In the genomic region with DNA sequence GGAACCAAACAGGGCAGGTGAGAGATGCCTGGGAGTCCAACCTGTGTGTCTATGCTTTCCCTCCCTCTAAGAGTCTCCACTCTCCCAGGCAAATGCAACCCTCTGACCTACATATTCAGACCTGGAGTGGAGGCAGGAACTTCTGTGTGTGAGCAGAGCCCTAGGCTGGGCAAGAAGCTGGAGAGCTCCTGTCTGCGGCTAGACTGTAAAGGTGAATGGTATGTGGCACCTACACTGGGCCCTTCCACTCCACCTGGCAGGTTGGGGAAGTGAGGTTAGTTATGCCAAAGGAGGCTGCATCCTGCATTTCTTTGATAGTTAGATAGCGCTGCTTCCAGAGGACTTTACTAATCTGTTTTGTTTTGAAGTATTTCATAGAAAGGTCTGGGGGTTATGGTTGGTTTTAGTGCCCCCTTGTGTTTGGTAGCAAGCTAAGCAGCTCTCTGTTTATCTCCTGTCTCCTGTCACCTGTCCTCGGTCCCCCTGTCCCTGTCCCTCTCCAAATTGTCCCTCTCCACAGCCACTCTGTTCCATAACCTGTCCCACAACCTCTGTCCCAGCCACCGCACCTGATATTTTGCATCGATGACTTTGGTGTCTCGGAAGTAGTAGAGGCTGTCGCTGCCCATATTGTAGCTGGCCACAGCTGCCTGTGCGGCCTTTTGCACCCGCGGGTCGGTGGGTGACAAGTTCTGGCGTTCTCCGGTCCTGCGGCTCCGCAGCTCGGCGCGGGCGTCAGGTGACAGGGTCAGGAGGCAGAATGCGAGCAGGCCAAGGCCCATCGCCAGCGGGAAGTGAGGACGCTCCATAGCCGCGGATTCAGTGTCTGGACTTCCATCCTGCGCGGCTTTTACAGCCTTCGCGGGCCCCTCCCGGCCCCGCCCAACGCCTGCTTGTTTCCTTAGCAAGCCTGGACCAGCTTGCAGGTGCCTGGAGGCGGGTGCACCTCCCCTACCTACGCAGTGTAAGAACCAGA, we compare ENCODE assay signal across 8 mouse cellular contexts. TPM values are rescaled to one million over a fixed set of nuclear protein-coding genes. Genes with fewer than 3 reads are reported as not detected.
DNase-seq lines count a peak whose midpoint lies in the region; ATAC-seq lines count a peak whose summit lies in the region.

No protein-coding gene starts in this region.

- intact Hi-C loops in heart, postnatal 10 days (cut with DNase I), result loop anchor here (1.0 to 5.0 kb wide), 3 partner anchors 11 to 157 kb away; no protein-coding TSS in a partner anchor

- H3K4me2 ChIP-seq in embryonic facial prominence, embryonic 14.5 days (ENCODE audit: low read depth, low read length), result peak overlapping the region; percentile 68

- H3K4me1 ChIP-seq in embryonic facial prominence, embryonic 14.5 days (ENCODE audit: control insufficient read depth, insufficient read depth, low read length), result 0 out of 2 replicates have a peak, but pooled peaks cover 4% of the 10 kb centered on the region
- peaks cover 9% of the 10 kb centered on the region for H3K4me1 ChIP-seq in midbrain, embryonic 10.5 days

- H3K4me3 ChIP-seq in embryonic facial prominence, embryonic 14.5 days (ENCODE audit: low read depth, low read length), result peak overlapping the region; percentile 38
- H3K4me3 ChIP-seq in midbrain, embryonic 10.5 days, result peak overlapping the region; percentile 55

- WGBS in embryonic facial prominence, embryonic 14.5 days, result 5% methylated on average over 25 of the region's 34 CpGs
- WGBS in large intestine, adult 2 months, result 5% methylated on average over 34 of the region's 34 CpGs
- WGBS in midbrain, embryonic 10.5 days, result 6% methylated on average over 34 of the region's 34 CpGs

- ATAC-seq in embryonic facial prominence, embryonic 14.5 days (ENCODE audit: low read depth), result peak; percentile 41

- no peak overlapping the region for H3K27ac ChIP-seq in embryonic facial prominence, embryonic 14.5 days (replicated peaks; ENCODE audit: low read depth, low read length)
- H3K27ac ChIP-seq in midbrain, embryonic 10.5 days (replicated peaks), result peak overlapping the region; percentile 72

- H3K9ac ChIP-seq in embryonic facial prominence, embryonic 14.5 days (ENCODE audit: low read depth, low read length), result peak overlapping the region; percentile 62

- H3K27me3 ChIP-seq in embryonic facial prominence, embryonic 14.5 days (replicated peaks; ENCODE audit: control insufficient read depth, insufficient read depth, low read length), result no peaks in the 10 kb centered on the region
- peaks cover 19% of the 10 kb centered on the region for H3K27me3 ChIP-seq in midbrain, embryonic 10.5 days (ENCODE audit: low read depth, poor library complexity, severe bottlenecking)
- H3K27me3 ChIP-seq in splenic B cell, adult 2 months (ENCODE audit: control insufficient read depth, insufficient read depth, low read length, poor library complexity, severe bottlenecking), result no peaks in the 10 kb centered on the region; the same call in 1 of the 2 replicates

- no peaks in the 10 kb centered on the region for H3K36me3 ChIP-seq in embryonic facial prominence, embryonic 14.5 days (ENCODE audit: control insufficient read depth, insufficient read depth, low read length)
- H3K36me3 ChIP-seq in midbrain, embryonic 10.5 days, result no peaks in the 10 kb centered on the region
- H3K36me3 ChIP-seq in splenic B cell, adult 2 months (ENCODE audit: control insufficient read depth, insufficient read depth, low read length, poor library complexity, severe bottlenecking), result no peaks in the 10 kb centered on the region

- peak; percentile 10 to 34 for DNase-seq in layer of hippocampus, postnatal 25 days (ENCODE audit: extremely low spot score in 1 of 2, low spot score in 1 of 2)
- DNase-seq in layer of hippocampus, adult 9-11 months, result no peak
- DNase-seq in adipocyte (ENCODE audit: low spot score), result peak; percentile 28
- DNase-seq in embryonic facial prominence, embryonic 14.5 days (ENCODE audit: low spot score), result peak; percentile 63
- peak; percentile 35 to 46 for DNase-seq in heart, postnatal 10 days
- peak; percentile 35 for DNase-seq in large intestine, adult 2 months (ENCODE audit: low read depth, low spot score)
- peak; percentile 31 for DNase-seq in midbrain, embryonic 10.5 days (ENCODE audit: low spot score)
- peak; percentile 57 for DNase-seq in splenic B cell, adult 2 months (ENCODE audit: low read depth, low spot score)

- H3K9me3 ChIP-seq in embryonic facial prominence, embryonic 14.5 days (ENCODE audit: control insufficient read depth, low read length), result no peaks in the 10 kb centered on the region
- no peaks in the 10 kb centered on the region for H3K9me3 ChIP-seq in midbrain, embryonic 10.5 days (replicated peaks)

RNA-seq across cellular contexts. Expression of a gene that starts 0.6 kb away (rescaled TPM):
- 1 to 10 TPM; 6.1 to 6.7 TPM for total RNA-seq in layer of hippocampus, postnatal 25 days (2021)
- 7.5 and 9.2 TPM in 2 replicates for polyA plus RNA-seq in embryonic facial prominence, embryonic 14.5 days (2014; fragmentation: Nextera tagmentation; extraction: Ambion mirVana)
- total RNA-seq in heart, postnatal 10 days (2021), result 1 to 10 TPM; 2.6 to 3.1 TPM
- 287 and 392 TPM in 2 replicates for polyA plus RNA-seq in large intestine, adult 2 months (2012; rRNA removed)
- polyA plus RNA-seq in midbrain, embryonic 10.5 days (2016; fragmentation: Nextera tagmentation; extraction: Ambion mirVana), result 0.67 TPM in 1 of 2 replicates, not detected in the other

RNA-seq across cellular contexts. Expression of a gene that starts 13.3 kb away (rescaled TPM):
- total RNA-seq in layer of hippocampus, postnatal 25 days (2021), result not detected
- polyA plus RNA-seq in embryonic facial prominence, embryonic 14.5 days (2014; fragmentation: Nextera tagmentation; extraction: Ambion mirVana), result not detected in 2 replicates
- not detected for total RNA-seq in heart, postnatal 10 days (2021)
- not detected in 2 replicates for polyA plus RNA-seq in large intestine, adult 2 months (2012; rRNA removed)
- not detected in 2 replicates for polyA plus RNA-seq in midbrain, embryonic 10.5 days (2016; fragmentation: Nextera tagmentation; extraction: Ambion mirVana)

RNA-seq across cellular contexts. Expression of a gene that starts 17.7 kb away (rescaled TPM):
- total RNA-seq in layer of hippocampus, postnatal 25 days (2021), result 10 to 100 TPM; 19.5 to 23.7 TPM
- polyA plus RNA-seq in embryonic facial prominence, embryonic 14.5 days (2014; fragmentation: Nextera tagmentation; extraction: Ambion mirVana), result 35.0 and 35.7 TPM in 2 replicates
- 10 to 100 TPM; 26.4 to 28.8 TPM for total RNA-seq in heart, postnatal 10 days (2021)
- polyA plus RNA-seq in large intestine, adult 2 months (2012; rRNA removed), result 26.9 and 35.5 TPM in 2 replicates
- 86.9 and 89.4 TPM in 2 replicates for polyA plus RNA-seq in midbrain, embryonic 10.5 days (2016; fragmentation: Nextera tagmentation; extraction: Ambion mirVana)

RNA-seq across cellular contexts. Expression of a gene that starts 18.2 kb away (rescaled TPM):
- total RNA-seq in layer of hippocampus, postnatal 25 days (2021), result 10 to 100 TPM; 85.3 to 93.2 TPM
- polyA plus RNA-seq in embryonic facial prominence, embryonic 14.5 days (2014; fragmentation: Nextera tagmentation; extraction: Ambion mirVana), result 375 and 387 TPM in 2 replicates
- total RNA-seq in heart, postnatal 10 days (2021), result 100 to 1,000 TPM; 173 to 178 TPM
- 196 and 232 TPM in 2 replicates for polyA plus RNA-seq in large intestine, adult 2 months (2012; rRNA removed)
- polyA plus RNA-seq in midbrain, embryonic 10.5 days (2016; fragmentation: Nextera tagmentation; extraction: Ambion mirVana), result 575 and 616 TPM in 2 replicates

RNA-seq across cellular contexts. Expression of a gene that starts 39.7 kb away (rescaled TPM):
- 10 to 100 TPM; 83.7 to 99.3 TPM for total RNA-seq in layer of hippocampus, postnatal 25 days (2021)
- 50.3 and 65.9 TPM in 2 replicates for polyA plus RNA-seq in embryonic facial prominence, embryonic 14.5 days (2014; fragmentation: Nextera tagmentation; extraction: Ambion mirVana)
- 10 to 100 TPM; 47.7 to 50.7 TPM for total RNA-seq in heart, postnatal 10 days (2021)
- polyA plus RNA-seq in large intestine, adult 2 months (2012; rRNA removed), result 23.3 and 25.3 TPM in 2 replicates
- 88.2 and 96.2 TPM in 2 replicates for polyA plus RNA-seq in midbrain, embryonic 10.5 days (2016; fragmentation: Nextera tagmentation; extraction: Ambion mirVana)

Comparison
In these comparisons a context has a peak if more than half of its experiments do, and no peak if none do; other contexts are left out.
1. RNA of a gene that starts 0.6 kb away (polyA plus RNA-seq): 287 to 392 TPM in large intestine, adult 2 months; 7.5 to 9.2 TPM in embryonic facial prominence, embryonic 14.5 days and 0.67 TPM in midbrain, embryonic 10.5 days; every median in the first group is over 10 times any median in the second.